Mouse (Mus musculus) liver, adult 2 months (tissue): ENCODE results near the gene Tmem132a. TPM values are rescaled to one million over a fixed set of nuclear protein-coding genes. Genes with fewer than 3 reads are reported as not detected.

Experiments used
- DNase-seq: peaks from one replicate; pipeline ENCODE4 v3.0.0-alpha.2; 2011; ENCODE audit warnings: low read depth, low spot score; ENCODE audit errors: extremely low read depth
- H3K27ac ChIP-seq: fragments of 200-500 bp; replicated peaks from 2 replicates; pipeline ENCODE4 v1.5.1; 2012; ENCODE audit warnings: low read depth, mild to moderate bottlenecking, control low read depth, inconsistent platforms, low read length; ENCODE audit not compliant: insufficient read depth
- H3K27me3 ChIP-seq: fragments of 200-500 bp; 2 replicates; pipeline ENCODE4 v1.6.1; 2012; ENCODE audit warnings: mild to moderate bottlenecking, moderate library complexity, low read length, inconsistent platforms; ENCODE audit not compliant: control insufficient read depth, insufficient read depth
- H3K36me3 ChIP-seq: fragments of 200-500 bp; 2 replicates; pipeline ENCODE4 v1.6.1; 2012; ENCODE audit warnings: low read length, inconsistent platforms; ENCODE audit not compliant: control insufficient read depth, insufficient read depth
- H3K4me1 ChIP-seq: fragments of 200-500 bp; 2 replicates; pipeline ENCODE4 v1.6.1; 2011; ENCODE audit warnings: low read length; ENCODE audit not compliant: control insufficient read depth, insufficient read depth
- H3K4me3 ChIP-seq: fragments of 200-500 bp; 2 replicates; pipeline ENCODE4 v1.5.1; 2011; ENCODE audit warnings: low read depth, mild to moderate bottlenecking, control low read depth, low read length, moderate library complexity; ENCODE audit not compliant: insufficient read depth
- H3K79me2 ChIP-seq: fragments of 200-500 bp; 2 replicates; pipeline ENCODE4 v1.6.1; 2012; ENCODE audit warnings: inconsistent platforms, mild to moderate bottlenecking, low read length, moderate library complexity; ENCODE audit not compliant: control insufficient read depth, insufficient read depth
- H3K9ac ChIP-seq: fragments of 200-500 bp; 2 replicates; pipeline ENCODE4 v1.6.1; 2012; ENCODE audit warnings: low read depth, mild to moderate bottlenecking, control low read depth, inconsistent platforms, low read length
- CTCF ChIP-seq: fragments of 200-500 bp; IDR thresholded peaks from 2 replicates; pipeline ENCODE4 v1.5.1; 2011; ENCODE audit warnings: low read depth, low read length, control low read depth
- POLR2A ChIP-seq: fragments of 200-500 bp; IDR thresholded peaks from 2 replicates; pipeline ENCODE4 v1.6.1; 2011; ENCODE audit warnings: low read length, control low read depth; ENCODE audit not compliant: insufficient read depth; ENCODE audit errors: extremely low read depth
- WGBS: fragments of 180-500 bp; shearing (Covaris S2); methylation state at CpG from one replicate; pipeline ENCODE4 v1.1.7; 2018; 5-methylcytosine and 5-hydroxymethylcytosine counted together
- polyA plus RNA-seq: library from polyadenylated mRNA; depleted of rRNA; stranded (reverse); fragments of >200 nt; gene quantifications from 2 replicates; pipeline ENCODE4 v1.2.3, GENCODE M21; 2012
- total RNA-seq: library from RNA; depleted of rRNA; stranded (reverse); fragments of >200 nt; gene quantifications from 2 replicates; pipeline ENCODE4 v1.2.3, GENCODE M21; 2014

Gene Tmem132a
- total and polyA plus RNA-seq, 2 experiments, result 0.18 to 0.75 TPM

GRCm38 (mm10) chr19:10860072-10860497 is 9.7 kb downstream of the Tmem132a start:
- Histone ChIP-seq H3K27ac (no peak overlapping the region), H3K36me3 (no peaks in the 10 kb centered on the region), H3K9ac (no peak overlapping the region), H3K4me3 (no peak overlapping the region), H3K4me1 (no peaks in the 10 kb centered on the region), H3K79me2 (no peaks in the 10 kb centered on the region), H3K27me3 (no peaks in the 10 kb centered on the region)
- DNase-seq, result no peak
- no peak for TF ChIP-seq POLR2A
- no peak for TF ChIP-seq CTCF
- 65% methylated on average over 22 of the region's 22 CpGs for WGBS

GRCm38 (mm10) chr19:10856520-10856919 is 13.2 kb downstream of the Tmem132a start:
- DNase-seq, result no peak
- Histone ChIP-seq H3K27me3 (no peaks in the 10 kb centered on the region), H3K9ac (no peak overlapping the region), H3K4me1 (no peaks in the 10 kb centered on the region), H3K4me3 (no peak overlapping the region), H3K79me2 (no peaks in the 10 kb centered on the region), H3K27ac (no peak overlapping the region), H3K36me3 (no peaks in the 10 kb centered on the region)
- TF ChIP-seq CTCF, result no peak
- no peak for TF ChIP-seq POLR2A
- WGBS, result 67% methylated on average over 2 of the region's 2 CpGs

GRCm38 (mm10) chr19:10855422-10855821 is 14.3 kb downstream of the Tmem132a start:
- 77% methylated on average over 3 of the region's 3 CpGs for WGBS
- no peak overlapping the region for H3K27ac ChIP-seq
- no peak for TF ChIP-seq CTCF
- no peak for TF ChIP-seq POLR2A
- DNase-seq, result no peak
- H3K4me3 ChIP-seq, result no peak overlapping the region
- H3K4me1 ChIP-seq, result no peaks in the 10 kb centered on the region
- H3K9ac ChIP-seq, result no peak overlapping the region
- no peaks in the 10 kb centered on the region for H3K27me3 ChIP-seq
- no peaks in the 10 kb centered on the region for H3K36me3 ChIP-seq
- H3K79me2 ChIP-seq, result no peaks in the 10 kb centered on the region

- H3K4me1 ChIP-seq, result no peaks in the 10 kb centered on the region; the same call in 1 of the 2 replicates
- peaks cover 3% of the 10 kb centered on the region; the same call in 1 of the 2 replicates for H3K79me2 ChIP-seq
- TF ChIP-seq POLR2A, result no peak
- TF ChIP-seq CTCF, result no peak
- no peaks in the 10 kb centered on the region for H3K27me3 ChIP-seq
- no peaks in the 10 kb centered on the region for H3K36me3 ChIP-seq
- no peak overlapping the region for H3K9ac ChIP-seq
- WGBS, result 47% methylated on average over 3 of the region's 3 CpGs
- no peak for DNase-seq
- H3K27ac ChIP-seq, result no peak overlapping the region
- no peak overlapping the region for H3K4me3 ChIP-seq
Observed at GRCm38 (mm10) chr19:10847311-10848087, 22.2 kb downstream of the Tmem132a start.

GRCm38 (mm10) chr19:10846150-10846549 is 23.6 kb downstream of the Tmem132a start:
- WGBS, result 87% methylated on average over 7 of the region's 7 CpGs
- no peaks in the 10 kb centered on the region for H3K27me3 ChIP-seq
- H3K9ac ChIP-seq, result no peak overlapping the region
- TF ChIP-seq POLR2A, result no peak
- TF ChIP-seq CTCF, result no peak
- no peaks in the 10 kb centered on the region for H3K36me3 ChIP-seq
- H3K4me1 ChIP-seq, result no peaks in the 10 kb centered on the region; the same call in 1 of the 2 replicates
- no peak for DNase-seq
- no peak overlapping the region for H3K4me3 ChIP-seq
- peaks cover 3% of the 10 kb centered on the region; the same call in 1 of the 2 replicates for H3K79me2 ChIP-seq
- H3K27ac ChIP-seq, result no peak overlapping the region

GRCm38 (mm10) chr19:10845454-10845853 is 24.3 kb downstream of the Tmem132a start:
- H3K79me2 ChIP-seq, result peaks cover 3% of the 10 kb centered on the region; the same call in 1 of the 2 replicates
- H3K4me1 ChIP-seq, result no peaks in the 10 kb centered on the region; the same call in 1 of the 2 replicates
- no peaks in the 10 kb centered on the region for H3K36me3 ChIP-seq
- TF ChIP-seq CTCF (no peak), POLR2A (no peak)
- no peak for DNase-seq
- no peak overlapping the region for H3K4me3 ChIP-seq
- 79% methylated on average over 3 of the region's 3 CpGs for WGBS
- no peaks in the 10 kb centered on the region for H3K27me3 ChIP-seq
- no peak overlapping the region for H3K9ac ChIP-seq
- H3K27ac ChIP-seq, result no peak overlapping the region
